Mouse (Mus musculus): ENCODE measurements around the gene Rps13.

Gene Rps13

DNA sequence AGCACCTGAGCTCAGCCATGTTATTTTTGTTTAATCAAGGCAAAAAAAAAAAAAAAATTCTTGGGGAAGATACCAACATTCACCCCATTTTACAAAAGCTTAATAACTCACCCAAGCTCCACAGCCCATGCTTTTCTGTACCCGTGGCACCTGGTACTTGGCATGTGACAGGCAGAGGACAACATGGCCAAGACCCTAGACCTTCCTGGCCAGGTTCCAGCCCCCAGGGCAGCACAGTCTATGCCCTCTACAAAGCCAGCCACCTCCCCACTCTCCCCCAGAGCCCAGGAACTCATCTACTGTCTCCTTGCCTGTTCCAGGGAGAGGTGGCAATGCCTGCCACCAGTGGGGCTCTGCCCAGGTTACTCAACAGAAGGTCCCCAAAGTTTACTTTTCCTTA lies 43.4 kb downstream of the Rps13 start:
- no peak for DNase-seq (ENCODE audit: low spot score)

DNA sequence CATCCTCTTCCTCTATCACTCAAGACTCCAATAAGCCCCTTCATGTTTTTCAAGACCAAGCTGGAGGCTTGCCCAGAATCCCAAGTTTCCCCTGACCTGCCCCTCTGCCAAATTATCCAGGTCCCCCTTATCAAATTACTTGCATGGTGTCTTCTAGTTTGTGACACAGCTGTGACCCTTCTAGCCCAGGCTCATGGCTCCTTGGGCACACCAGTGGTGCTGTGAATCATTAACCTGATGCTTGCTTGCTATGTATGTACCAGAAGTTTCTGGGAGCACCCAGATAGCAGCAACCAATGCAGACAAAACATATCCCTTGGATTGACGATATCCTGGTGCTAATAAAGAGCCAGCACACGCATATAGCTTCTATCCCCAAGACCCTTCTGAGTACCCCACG lies 45.0 kb downstream of the Rps13 start:
- no peak for DNase-seq (ENCODE audit: low spot score)

DNA sequence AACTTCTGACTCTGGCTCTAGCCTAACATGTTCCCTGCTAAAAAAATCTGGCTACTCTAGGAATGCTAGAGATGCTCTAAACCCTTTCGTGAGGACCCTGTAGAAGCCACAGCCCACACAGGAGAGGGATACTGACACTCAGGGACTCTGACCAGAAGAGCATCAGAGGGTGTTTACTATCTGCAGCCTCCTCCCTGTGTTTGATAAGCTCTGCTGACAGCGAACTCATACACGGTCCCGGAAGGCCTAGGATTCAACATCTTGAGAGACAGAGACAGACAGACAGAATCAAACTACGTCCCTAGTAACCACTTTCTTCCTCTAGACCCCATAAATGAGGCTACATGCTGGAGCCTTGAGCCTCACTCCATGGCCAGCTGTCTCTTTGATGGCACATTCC lies 46.0 kb downstream of the Rps13 start:
- no peak for DNase-seq (ENCODE audit: low spot score)

DNA sequence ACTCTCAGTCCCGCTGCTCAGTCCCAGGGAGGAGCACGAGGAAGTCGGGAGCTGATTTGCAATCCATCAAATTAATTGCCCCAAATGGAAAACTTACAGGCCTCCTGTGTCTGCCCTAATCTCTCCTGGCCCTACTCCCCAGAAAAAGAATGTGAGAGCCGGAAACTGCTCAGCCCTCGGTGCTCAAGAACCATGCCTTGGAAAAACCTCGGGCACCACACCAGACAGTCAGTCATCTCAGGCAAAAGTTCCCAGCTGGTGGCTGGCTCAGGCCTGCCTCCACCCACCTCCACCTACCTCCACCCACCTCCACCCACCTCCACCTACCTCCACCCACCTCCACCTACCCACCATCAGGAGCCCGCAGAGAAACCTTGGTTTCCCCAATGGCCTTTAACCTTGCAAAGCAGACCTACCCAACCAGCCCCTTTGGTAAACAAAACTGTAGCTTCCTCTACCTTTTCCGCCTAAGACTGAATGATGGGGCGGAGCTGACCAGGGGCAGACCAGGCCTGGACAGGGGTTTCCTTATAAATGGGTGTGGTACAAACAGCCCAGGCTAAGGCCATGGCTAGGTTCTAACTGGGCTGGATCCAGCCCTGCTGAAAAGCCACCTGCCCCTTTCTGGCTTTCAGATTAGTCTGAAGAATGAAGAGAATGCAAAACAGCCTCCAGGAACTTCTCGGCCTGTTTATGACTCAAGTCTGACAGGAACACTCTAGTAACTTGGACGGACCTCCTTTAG lies 47.2 kb downstream of the Rps13 start:
- DNase-seq (ENCODE audit: low spot score) = no peak

DNA sequence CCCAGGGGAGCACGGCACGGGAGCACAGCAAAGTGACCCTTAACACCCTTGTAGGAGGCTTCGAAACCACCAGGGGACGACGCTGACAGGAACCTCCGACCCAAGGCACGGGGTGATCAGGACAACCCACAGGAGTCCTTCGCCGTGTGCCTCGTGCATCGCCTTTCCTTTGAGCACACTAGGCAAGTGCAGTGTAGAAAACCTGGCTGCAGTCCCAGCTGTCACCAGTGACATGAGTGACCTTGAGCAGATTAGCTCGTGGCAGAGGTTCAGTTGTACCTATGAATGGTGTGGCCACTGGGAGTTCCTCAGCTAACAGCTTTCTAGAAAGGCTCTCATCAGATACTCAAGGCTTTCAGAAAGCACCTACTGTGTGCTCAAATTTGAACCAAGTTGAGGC lies 47.8 kb downstream of the Rps13 start:
- DNase-seq (ENCODE audit: low spot score) = no peak

DNA sequence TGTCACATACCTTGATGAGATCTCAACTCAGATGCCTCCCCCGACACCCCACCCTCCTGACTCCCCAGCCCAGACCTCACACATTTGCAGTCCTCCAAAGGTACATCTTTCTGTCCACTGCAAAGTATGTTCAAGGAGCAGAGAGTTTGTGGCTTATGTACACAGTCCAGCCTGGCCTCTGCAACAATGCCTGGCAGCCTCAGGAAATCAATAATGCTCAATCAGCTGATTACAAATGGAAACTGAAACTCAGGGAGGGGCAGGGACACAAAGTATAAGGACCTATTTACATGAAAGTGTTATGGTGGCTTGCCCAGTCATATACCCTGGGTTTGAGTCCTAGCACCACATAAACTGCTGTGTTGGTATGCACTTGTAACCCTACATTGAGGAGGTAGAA lies 48.8 kb downstream of the Rps13 start:
- DNase-seq (ENCODE audit: low spot score) = no peak

DNA sequence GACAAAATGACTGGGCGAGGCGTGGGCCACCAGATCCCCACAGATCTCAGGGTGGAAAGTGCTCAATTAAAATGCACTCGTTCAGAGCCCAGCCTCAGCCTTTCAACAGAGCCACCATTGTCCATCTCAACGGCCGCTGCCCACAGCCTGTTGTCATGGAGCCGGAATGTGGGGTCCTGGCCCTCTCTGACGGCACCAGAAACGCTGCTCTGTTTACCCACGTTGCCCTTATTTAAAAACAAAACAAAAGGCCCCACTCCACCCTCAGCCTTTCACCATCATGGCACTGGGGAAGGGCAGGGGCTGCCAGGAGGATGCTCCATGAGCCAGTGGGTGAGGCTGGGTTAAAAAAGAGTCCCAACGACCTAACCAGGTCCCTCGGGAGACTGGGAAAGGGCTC lies 51.2 kb downstream of the Rps13 start:
- no peak for DNase-seq (ENCODE audit: low spot score)

All from ovary, postnatal 36 days (tissue).